Mouse (Mus musculus): ENCODE measurements at regions not wholly inside any gene's neighbourhood (a gene's known extent, or its start where the extent isn't known, plus 50 kb on each side); places are given as distances from the start of the nearest gene placed in this dataset.

DNA sequence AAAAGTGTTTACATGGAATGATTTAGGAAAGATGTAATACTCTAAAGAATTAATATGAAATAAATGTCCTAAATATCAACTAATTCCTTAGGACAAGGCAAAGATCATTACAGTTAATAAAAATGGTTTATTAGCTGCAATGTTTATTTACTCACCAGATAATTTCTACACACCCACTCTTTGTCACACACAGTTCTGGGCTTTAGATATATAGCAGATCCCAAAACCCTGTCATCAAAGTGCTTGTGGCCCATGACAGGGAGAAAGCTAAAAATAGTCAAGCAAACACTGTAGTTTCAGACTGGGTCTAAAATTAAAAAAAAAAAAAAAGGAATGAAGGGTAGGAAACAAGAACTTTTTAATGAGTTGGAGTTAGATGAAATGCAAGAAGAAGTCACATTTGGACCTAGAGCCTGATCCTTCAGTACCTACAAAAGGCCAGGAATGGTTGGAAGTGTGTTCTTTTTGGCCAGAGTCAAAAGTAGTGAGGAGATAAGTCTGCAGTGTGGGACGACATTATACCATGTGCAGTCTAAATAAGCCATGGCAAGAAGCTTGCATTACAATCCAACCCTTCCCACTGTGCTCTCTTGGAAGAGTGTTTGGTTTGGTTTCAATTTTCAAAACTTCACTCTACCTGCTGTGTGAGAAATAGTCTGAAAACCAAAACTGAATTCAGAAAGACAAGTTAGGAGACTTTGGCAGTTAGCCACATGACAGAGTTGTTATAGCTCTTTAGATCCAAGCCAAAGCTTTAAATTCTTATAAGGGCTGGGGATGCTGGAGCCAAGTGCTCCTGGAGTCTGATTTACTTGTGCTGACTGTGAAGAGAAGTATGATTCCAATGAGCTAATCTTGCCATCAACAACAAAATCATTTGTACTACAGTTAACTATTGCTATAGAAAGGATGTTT lies 266.5 kb upstream of the Irak1bp1 start:
- Histone ChIP-seq H3K4me3 (ENCODE audit: low read depth, low read length) (no peak overlapping the region), H3K4me1 (replicated peaks; ENCODE audit: control insufficient read depth, insufficient read depth, low read length) (no peaks in the 10 kb centered on the region), H3K27me3 (replicated peaks; ENCODE audit: control insufficient read depth, insufficient read depth, low read length) (no peaks in the 10 kb centered on the region), H3K4me2 (replicated peaks; ENCODE audit: low read depth) (no peak overlapping the region), H3K27ac (ENCODE audit: low read depth, low read length) (no peak overlapping the region), H3K9me3 (ENCODE audit: control insufficient read depth) (no peaks in the 10 kb centered on the region), H3K36me3 (ENCODE audit: control insufficient read depth, insufficient read depth) (no peaks in the 10 kb centered on the region), H3K9ac (ENCODE audit: low read depth, low read length) (no peak overlapping the region)
- no peak for ATAC-seq
- TF ChIP-seq CTCF (IDR thresholded peaks at IDR 0.05; ENCODE audit: low read depth): no peak
- 67% methylated on average over 1 of the region's 1 CpGs for WGBS

DNA sequence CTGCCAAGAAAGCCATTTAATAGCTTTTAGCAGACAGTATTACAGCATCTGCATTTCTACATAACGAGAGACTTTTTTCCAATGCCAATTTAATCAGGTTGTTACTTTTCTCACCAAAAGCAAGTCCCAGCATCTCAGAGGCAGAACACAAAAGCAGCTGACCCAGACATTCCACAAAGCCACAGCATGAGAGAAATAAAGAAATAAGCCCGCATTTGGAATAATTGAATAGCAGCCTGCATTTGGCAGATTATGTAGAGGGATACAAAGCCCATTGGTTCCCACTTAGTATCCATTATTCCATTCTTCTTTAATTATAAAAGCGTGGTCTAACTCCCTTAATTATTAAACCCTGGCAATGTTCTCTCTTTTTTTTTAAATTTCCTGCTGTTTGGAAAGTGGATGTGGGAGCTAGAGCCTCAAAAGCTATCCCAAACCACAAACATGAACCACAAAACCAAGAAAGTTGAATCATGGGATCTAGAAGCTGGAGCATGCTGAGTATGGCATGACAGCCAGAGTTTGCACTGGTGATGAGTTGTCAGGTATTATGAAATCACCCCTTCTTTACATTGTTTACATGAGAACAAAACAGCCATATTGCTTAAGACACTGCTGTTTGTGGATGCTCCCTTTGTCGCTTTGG lies 247.8 kb upstream of the Irak1bp1 start:
- no peak for ATAC-seq
- H3K4me3 ChIP-seq (ENCODE audit: low read depth, low read length): no peak overlapping the region
- H3K36me3 ChIP-seq (ENCODE audit: control insufficient read depth, insufficient read depth): no peaks in the 10 kb centered on the region
- no peak overlapping the region for H3K27ac ChIP-seq (ENCODE audit: low read depth, low read length)
- WGBS: 54% methylated on average over 4 of the region's 4 CpGs
- no peak overlapping the region for H3K9ac ChIP-seq (ENCODE audit: low read depth, low read length)
- H3K9me3 ChIP-seq (ENCODE audit: control insufficient read depth): no peaks in the 10 kb centered on the region
- H3K27me3 ChIP-seq (replicated peaks; ENCODE audit: control insufficient read depth, insufficient read depth, low read length): no peaks in the 10 kb centered on the region
- TF ChIP-seq CTCF (IDR thresholded peaks at IDR 0.05; ENCODE audit: low read depth): no peak
- no peak overlapping the region for H3K4me2 ChIP-seq (replicated peaks; ENCODE audit: low read depth)
- no peaks in the 10 kb centered on the region for H3K4me1 ChIP-seq (replicated peaks; ENCODE audit: control insufficient read depth, insufficient read depth, low read length)

DNA sequence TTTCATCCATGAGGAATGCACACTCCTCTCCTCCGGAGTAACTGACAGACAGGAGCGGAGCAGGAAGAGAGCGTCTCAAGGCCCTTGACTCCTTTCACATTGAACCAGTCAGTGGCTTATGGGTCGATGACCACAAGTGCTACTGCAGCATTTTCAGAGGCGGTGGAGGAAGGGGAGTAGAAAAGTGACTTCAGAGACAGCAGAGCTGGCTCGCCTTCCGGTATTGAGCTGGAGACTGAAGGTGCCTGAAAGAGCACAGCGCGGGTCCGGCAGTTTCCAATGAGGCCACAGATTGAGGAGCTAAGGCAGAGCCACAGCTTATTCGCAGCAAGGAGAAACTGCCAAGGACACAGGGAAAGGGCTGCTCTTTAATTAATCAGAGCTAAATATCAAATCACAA lies 220.2 kb upstream of the Irak1bp1 start:
- no peaks in the 10 kb centered on the region for H3K27me3 ChIP-seq (replicated peaks; ENCODE audit: control insufficient read depth, insufficient read depth, low read length)
- H3K9ac ChIP-seq (ENCODE audit: low read depth, low read length): no peak overlapping the region
- WGBS: 74% methylated on average over 11 of the region's 11 CpGs
- no peak overlapping the region for H3K27ac ChIP-seq (ENCODE audit: low read depth, low read length)
- no peaks in the 10 kb centered on the region for H3K9me3 ChIP-seq (ENCODE audit: control insufficient read depth)
- no peaks in the 10 kb centered on the region for H3K4me1 ChIP-seq (replicated peaks; ENCODE audit: control insufficient read depth, insufficient read depth, low read length)
- H3K4me3 ChIP-seq (ENCODE audit: low read depth, low read length): no peak overlapping the region
- no peak overlapping the region for H3K4me2 ChIP-seq (replicated peaks; ENCODE audit: low read depth)
- TF ChIP-seq CTCF (IDR thresholded peaks at IDR 0.05; ENCODE audit: low read depth): no peak
- no peaks in the 10 kb centered on the region for H3K36me3 ChIP-seq (ENCODE audit: control insufficient read depth, insufficient read depth)
- no peak for ATAC-seq

DNA sequence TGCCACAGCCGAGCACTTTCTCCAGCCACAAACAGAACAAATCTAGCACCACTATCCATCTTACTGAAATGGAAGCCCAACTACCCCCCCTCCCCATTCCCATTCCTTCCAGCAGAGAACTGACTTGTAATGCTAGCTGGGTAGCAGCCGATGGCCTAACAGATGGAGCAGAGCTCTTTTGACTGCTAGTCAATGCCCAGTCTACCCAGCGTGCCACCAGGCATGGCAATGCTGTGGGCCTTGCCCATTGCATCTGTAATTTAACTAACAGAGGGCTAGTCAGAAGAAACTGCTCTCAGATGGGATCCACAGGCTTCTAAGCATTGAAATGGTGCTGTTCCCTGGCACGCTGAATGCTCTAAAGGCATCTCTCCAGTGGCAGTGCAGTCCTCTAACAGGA lies 219.4 kb upstream of the Irak1bp1 start:
- TF ChIP-seq CTCF (IDR thresholded peaks at IDR 0.05; ENCODE audit: low read depth): no peak
- WGBS: 87% methylated on average over 4 of the region's 4 CpGs

DNA sequence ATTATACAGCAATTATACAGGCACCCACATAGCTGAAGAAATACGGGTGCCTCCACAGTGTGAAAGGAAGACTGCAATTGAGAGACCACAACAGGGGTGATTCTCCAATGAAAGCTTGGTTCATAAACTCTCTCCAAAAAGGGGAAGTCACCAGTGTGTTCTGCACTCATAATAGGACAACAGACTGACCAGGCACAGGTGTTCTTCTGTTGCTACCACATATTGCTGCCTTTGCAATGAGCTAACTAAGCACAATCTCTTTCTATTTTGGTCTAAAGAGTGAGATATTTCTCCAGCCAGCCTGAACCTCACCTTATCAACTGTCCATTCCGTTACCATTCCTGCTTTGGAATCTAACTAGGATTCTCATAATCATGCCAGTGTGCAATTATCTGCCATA lies 216.8 kb upstream of the Irak1bp1 start:
- no peak for ATAC-seq
- no peak overlapping the region for H3K27ac ChIP-seq (ENCODE audit: low read depth, low read length)
- no peaks in the 10 kb centered on the region for H3K9me3 ChIP-seq (ENCODE audit: control insufficient read depth)

More for the DNA sequence above, 219.4 kb upstream of the Irak1bp1 start:
- no peak overlapping the region for H3K27ac ChIP-seq (ENCODE audit: low read depth, low read length)
- H3K9me3 ChIP-seq (ENCODE audit: control insufficient read depth): no peaks in the 10 kb centered on the region
- H3K4me1 ChIP-seq (replicated peaks; ENCODE audit: control insufficient read depth, insufficient read depth, low read length): no peaks in the 10 kb centered on the region
- ATAC-seq: no peak
- H3K4me2 ChIP-seq (replicated peaks; ENCODE audit: low read depth): no peak overlapping the region
- H3K36me3 ChIP-seq (ENCODE audit: control insufficient read depth, insufficient read depth): no peaks in the 10 kb centered on the region
- H3K4me3 ChIP-seq (ENCODE audit: low read depth, low read length): no peak overlapping the region
- H3K9ac ChIP-seq (ENCODE audit: low read depth, low read length): no peak overlapping the region
- H3K27me3 ChIP-seq (replicated peaks; ENCODE audit: control insufficient read depth, insufficient read depth, low read length): no peaks in the 10 kb centered on the region

DNA sequence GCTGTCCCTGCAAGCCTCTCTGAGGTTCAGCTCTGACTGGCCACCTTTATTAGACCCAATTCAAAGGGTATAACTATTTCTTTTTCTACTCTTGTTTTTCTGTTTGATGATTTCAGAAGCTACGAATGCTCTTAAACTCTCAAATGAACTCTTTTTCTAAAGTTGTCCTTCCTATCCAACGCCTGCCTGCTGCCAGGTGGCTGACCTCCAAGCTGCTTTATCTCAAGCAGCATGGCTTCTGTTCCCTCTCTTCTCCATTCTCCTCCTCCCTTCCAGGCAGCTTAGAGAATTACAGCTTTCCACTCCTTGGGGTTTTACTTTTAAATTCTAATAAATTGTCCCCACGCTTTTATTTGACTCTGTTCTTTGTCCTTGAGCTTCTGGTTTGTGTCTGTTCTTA lies 196.9 kb upstream of the Irak1bp1 start:
- no peak for ATAC-seq
- Histone ChIP-seq H3K9ac (ENCODE audit: low read depth, low read length) (no peak overlapping the region), H3K27me3 (replicated peaks; ENCODE audit: control insufficient read depth, insufficient read depth, low read length) (no peaks in the 10 kb centered on the region), H3K36me3 (ENCODE audit: control insufficient read depth, insufficient read depth) (no peaks in the 10 kb centered on the region), H3K9me3 (ENCODE audit: control insufficient read depth) (no peaks in the 10 kb centered on the region), H3K4me3 (ENCODE audit: low read depth, low read length) (no peak overlapping the region), H3K4me2 (replicated peaks; ENCODE audit: low read depth) (no peak overlapping the region), H3K4me1 (replicated peaks; ENCODE audit: control insufficient read depth, insufficient read depth, low read length) (no peaks in the 10 kb centered on the region), H3K27ac (ENCODE audit: low read depth, low read length) (no peak overlapping the region)
- TF ChIP-seq CTCF (IDR thresholded peaks at IDR 0.05; ENCODE audit: low read depth): no peak
- 62% methylated on average over 3 of the region's 3 CpGs for WGBS

More for the DNA sequence above, 216.8 kb upstream of the Irak1bp1 start:
- Histone ChIP-seq H3K4me2 (replicated peaks; ENCODE audit: low read depth) (no peak overlapping the region), H3K27me3 (replicated peaks; ENCODE audit: control insufficient read depth, insufficient read depth, low read length) (no peaks in the 10 kb centered on the region), H3K36me3 (ENCODE audit: control insufficient read depth, insufficient read depth) (no peaks in the 10 kb centered on the region), H3K4me3 (ENCODE audit: low read depth, low read length) (no peak overlapping the region), H3K4me1 (replicated peaks; ENCODE audit: control insufficient read depth, insufficient read depth, low read length) (no peaks in the 10 kb centered on the region), H3K9ac (ENCODE audit: low read depth, low read length) (no peak overlapping the region)
- TF ChIP-seq CTCF (IDR thresholded peaks at IDR 0.05; ENCODE audit: low read depth): no peak
- 80% methylated on average over 2 of the region's 2 CpGs for whole genome bisulfite sequencing
